Mouse (Mus musculus) spleen, postnatal 4 days (tissue): ENCODE results near the gene Gm5901.

Source experiments
- DNase-seq, 2 experiments: peaks; one replicate each; pipeline ENCODE4 v3.0.0; 2022; ENCODE audit warnings: low spot score in 2 of 2

Gene Gm5901

DNA sequence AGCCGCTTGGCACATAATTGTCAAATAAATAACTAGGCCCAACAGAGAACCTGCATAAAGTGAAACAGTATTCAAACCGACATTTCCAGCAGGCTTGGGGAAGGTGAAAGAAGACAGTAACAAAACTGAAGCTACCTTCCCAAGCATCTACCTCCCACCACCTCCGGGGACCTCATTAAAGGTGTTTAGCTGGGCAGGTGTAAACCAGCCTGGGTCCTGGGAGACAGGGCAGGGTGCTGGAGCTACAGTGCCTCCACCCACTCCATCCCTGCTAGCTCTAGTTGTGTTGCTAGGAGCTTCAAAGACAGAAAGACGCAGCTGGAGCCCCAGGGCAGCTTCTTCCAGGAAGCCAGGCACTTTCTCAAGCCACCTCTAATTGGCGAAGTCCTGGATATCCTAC is 29.4 kb downstream of the Gm5901 start, which contains the start of gene Cnga4:
TSS of gene Cnga4 (plus strand) at position 301 of the 400 bp plus-strand sequence.
- DNase-seq: no peak

DNA sequence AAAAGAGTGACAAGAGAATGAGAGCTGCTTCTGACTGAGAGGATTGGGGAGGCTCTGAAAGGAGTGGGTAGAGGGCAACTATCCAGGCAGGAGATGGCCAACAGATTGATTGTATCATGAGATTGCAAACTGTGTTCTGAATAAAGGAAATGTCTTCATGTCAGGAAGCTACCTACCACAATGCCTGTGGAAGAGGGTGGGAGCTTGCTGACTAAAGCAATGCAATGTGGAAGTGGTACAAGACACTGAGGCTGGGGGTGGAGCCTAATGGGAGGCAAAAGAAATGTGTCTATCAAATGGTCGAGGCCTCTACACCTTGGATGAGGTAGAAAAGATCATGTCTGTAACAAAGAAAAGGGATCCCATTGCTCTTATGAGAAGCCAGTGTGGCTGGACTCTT is 31.5 kb downstream of the Gm5901 start:
- no peak for DNase-seq

DNA sequence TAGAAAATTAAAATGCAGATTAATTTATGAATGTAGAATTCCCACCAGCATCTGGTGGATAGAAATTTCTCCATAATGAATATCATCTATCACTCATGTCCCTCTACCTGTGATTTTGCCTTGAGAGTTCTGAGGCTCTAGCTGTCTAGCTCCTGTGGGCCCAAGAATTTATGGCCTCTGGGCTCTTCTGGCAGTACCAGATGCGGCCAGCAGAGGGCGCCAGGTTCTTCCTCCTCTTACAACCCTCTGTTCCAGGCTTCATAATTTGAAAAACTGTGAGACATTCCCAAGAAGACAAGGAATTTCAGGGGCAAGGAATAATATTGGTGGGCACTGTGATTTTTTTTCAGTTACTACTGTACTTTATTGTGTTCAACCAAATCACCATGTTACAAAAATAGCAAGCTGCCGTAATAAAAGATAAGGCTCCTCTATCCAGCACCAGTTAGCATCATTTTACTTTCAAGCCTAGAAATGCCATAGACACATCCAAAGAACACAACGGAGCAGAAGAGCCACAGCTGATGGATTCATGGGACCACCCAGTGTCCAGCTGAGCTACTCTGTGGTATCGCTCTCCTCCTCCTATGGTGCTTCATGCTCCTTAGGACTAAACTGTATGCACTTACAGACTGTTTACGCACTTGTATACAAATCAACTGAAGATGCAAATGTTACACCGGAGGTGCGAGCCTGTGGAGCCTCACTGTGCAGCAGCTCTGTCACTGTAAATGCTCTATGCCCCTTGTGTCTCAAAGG is 37.2 kb downstream of the Gm5901 start:
- peak; percentile 56 to 89 for DNase-seq

DNA sequence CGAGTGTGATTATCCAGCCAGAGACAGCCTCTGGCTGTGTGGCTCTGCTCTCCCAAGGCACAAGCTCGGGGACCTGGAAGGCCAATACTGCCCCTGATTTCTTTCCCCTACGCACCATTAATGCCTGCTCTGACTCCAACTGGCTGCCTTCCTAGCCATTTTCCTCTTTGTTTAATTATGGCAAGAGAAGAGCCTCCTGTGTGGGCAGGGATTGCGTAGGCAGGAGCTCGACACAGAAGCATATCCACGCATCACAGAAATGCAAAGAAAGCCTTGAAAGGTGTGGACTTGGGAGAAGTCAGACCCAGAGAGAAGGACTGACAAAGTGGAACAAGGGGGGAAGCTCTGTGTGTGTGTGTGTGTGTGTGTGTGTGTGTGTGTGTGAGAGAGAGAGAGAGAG is 39.5 kb downstream of the Gm5901 start:
- no peak for DNase-seq

DNA sequence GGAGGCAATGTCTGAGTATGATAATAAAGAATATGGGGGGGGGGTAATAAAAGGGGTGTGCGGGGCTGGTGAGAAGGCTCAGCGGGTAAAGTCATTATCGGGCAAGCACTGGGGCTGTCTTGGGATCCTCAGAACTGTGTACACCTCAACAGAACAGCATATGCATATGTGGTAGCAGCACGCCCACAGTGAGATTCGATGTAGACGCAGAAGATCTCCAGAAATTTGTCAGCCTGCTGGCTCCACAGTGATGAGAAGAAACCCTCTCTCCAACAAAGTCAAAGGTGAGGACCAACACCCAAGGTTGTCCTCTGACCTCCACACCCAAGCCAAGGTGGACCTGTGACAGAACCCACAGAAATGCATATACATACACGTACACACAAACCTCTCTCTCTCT is 41.7 kb downstream of the Gm5901 start:
- no peak for DNase-seq

DNA sequence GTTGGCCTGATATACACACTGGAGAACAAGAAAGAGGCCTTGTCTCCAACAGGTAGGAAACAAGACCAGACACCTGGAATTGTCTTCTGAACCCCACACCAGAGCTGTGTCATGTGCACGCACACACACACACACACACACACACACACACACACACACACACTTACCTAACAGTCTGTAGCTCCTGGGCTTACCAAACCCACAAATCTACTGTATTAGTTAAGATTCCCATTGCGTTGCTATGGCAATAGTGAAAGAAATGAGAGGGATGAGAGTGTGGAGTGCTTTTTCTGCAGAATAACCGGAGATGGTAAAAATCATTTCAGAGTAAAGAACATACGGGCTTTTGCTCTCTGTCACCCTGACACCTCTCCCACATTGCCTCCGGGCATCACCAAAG is 43.3 kb downstream of the Gm5901 start:
- DNase-seq: no peak

DNA sequence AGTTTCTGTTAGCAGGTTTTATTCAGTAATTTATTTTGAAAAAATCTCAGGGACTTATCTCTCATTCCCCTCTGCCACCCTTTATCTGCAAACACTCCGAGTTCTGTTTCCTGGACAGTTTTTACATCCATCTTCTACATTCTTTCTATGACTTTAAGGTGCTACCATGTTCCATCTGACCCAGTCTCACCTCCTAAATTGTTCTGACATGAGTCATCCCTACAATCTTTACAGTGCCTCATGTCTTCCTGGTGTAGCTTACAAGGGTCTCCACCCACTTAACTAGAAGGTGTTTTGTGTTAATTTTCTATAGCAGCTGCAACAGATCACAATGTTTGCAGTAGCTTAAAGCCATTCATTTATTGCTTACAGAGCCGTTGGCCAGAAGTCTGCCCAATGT is 46.1 kb downstream of the Gm5901 start:
- no peak for DNase-seq

DNA sequence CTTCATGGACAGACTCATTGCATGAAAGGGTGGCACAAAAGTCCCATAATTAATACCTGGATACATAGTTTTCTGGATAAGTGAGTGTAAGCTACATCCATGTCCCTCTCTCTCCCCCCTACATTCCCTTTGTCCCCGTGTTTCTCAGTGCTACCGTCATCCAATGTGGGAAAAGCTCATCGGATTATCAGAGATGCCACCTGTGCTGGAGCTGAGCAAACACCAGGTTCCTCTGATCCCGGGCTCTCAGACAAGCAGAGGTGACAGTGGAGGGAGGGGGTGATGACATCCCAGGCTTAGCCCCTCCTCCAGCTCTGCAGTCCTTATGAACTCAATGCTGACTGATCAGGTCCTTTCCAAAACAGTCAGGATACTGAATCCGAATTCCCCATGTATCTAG is 49.5 kb downstream of the Gm5901 start:
- no peak for DNase-seq

DNA sequence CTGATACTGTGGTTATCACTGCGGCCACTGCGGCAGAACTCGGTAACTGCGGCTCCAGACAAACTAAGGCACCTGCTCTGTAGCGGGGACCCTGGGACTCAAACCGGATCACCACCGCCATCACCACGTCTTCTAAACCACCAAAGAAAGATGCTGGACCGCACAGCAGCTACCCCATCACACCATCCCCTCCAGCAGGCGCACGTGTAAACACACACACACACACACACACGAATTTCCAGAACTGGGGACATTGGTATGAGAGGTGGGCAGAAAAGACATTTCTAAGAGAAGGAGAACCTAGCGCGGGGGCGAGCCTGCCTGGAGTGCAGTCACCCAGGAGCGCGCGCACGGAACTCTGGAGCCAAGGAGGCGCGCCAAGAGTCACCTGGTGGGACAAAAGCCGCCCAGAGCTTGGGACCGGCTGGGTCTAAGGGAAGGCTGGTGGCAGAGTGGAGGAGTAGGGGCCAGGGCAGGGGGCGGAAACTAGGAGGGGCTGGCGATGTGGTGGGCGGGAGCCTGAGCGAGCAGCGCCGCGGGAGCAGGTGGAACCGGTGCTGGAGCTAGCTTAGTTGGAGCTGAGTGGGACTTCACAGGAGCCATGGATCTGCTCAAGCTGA is 50.7 kb downstream of the Gm5901 start, which contains the start of gene Cckbr:
TSS of gene Cckbr (plus strand) at position 308 of the 620 bp plus-strand sequence.
- DNase-seq: no peak

DNA sequence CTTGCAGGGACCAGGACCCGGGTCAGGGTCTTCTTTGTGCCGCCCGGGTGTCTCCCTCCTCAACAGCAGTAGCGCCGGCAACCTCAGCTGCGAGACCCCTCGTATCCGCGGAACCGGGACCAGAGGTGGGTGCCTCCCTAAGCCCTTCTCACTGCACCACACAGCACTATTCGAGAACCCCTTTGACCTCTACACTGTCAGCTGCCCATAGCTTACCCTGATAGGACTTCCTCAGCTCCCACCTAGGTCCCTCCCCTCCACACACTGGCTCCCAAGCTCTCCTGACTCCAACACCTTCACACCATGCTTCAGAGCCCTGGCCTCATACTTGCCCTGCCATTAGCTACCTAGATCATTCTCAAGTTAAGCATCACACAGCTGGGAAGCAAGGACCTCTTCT is 51.2 kb downstream of the Gm5901 start:
- DNase-seq: no peak
